Mouse (Mus musculus): Measurements from ENCODE around the gene Vipas39.
"Not testable (repeated sequence)": the region's sequence is repeated elsewhere in the genome, so short reads cannot be mapped to it uniquely, and the experiment has no call there.

Gene Vipas39

GRCm38 (mm10) chr12:87267682-87268081 lies 1.6 kb upstream of the Vipas39 start:
- no peak for DNase-seq (ENCODE audit: low read depth in 2 of 2, low spot score in 2 of 2)

- DNase-seq (ENCODE audit: low read depth in 2 of 2, low spot score in 2 of 2): no peak
Observed at GRCm38 (mm10) chr12:87266827-87267603, 959 bp upstream of the Vipas39 start.

- DNase-seq (ENCODE audit: low read depth in 2 of 2, low spot score in 2 of 2): no peak
Observed at GRCm38 (mm10) chr12:87265444-87265843, 612 bp downstream of the Vipas39 start.

- DNase-seq (ENCODE audit: low read depth in 2 of 2, low spot score in 2 of 2): no peak
Observed at GRCm38 (mm10) chr12:87260562-87260961, 5.5 kb downstream of the Vipas39 start.

GRCm38 (mm10) chr12:87256629-87257028 lies 9.4 kb downstream of the Vipas39 start:
- DNase-seq (ENCODE audit: low read depth in 2 of 2, low spot score in 2 of 2): no peak

GRCm38 (mm10) chr12:87253878-87254277 lies 12.2 kb downstream of the Vipas39 start:
- DNase-seq (ENCODE audit: low read depth in 2 of 2, low spot score in 2 of 2): no peak

GRCm38 (mm10) chr12:87250161-87250560 lies 15.9 kb downstream of the Vipas39 start:
- DNase-seq (ENCODE audit: low read depth in 2 of 2, low spot score in 2 of 2): no peak

GRCm38 (mm10) chr12:87238632-87239031 lies 27.4 kb downstream of the Vipas39 start, which contains the start of gene Noxred1:
TSS of gene Noxred1 (minus strand) at chr12:87238732.
- no peak for DNase-seq (ENCODE audit: low read depth in 2 of 2, low spot score in 2 of 2)

GRCm38 (mm10) chr12:87236882-87237483 lies 29.1 kb downstream of the Vipas39 start:
- no peak for DNase-seq (ENCODE audit: low read depth in 2 of 2, low spot score in 2 of 2)

GRCm38 (mm10) chr12:87230379-87230895 lies 35.6 kb downstream of the Vipas39 start:
- no peak for DNase-seq (ENCODE audit: low read depth in 2 of 2, low spot score in 2 of 2)

- DNase-seq (ENCODE audit: low read depth in 2 of 2, low spot score in 2 of 2): no peak
Observed at GRCm38 (mm10) chr12:87229633-87230032, 36.4 kb downstream of the Vipas39 start.

GRCm38 (mm10) chr12:87226801-87227200 lies 39.3 kb downstream of the Vipas39 start:
- no peak for DNase-seq (ENCODE audit: low read depth in 2 of 2, low spot score in 2 of 2)

GRCm38 (mm10) chr12:87224950-87225349 lies 41.1 kb downstream of the Vipas39 start:
- no peak for DNase-seq (ENCODE audit: low read depth in 2 of 2, low spot score in 2 of 2)

- no peak for DNase-seq (ENCODE audit: low read depth in 2 of 2, low spot score in 2 of 2)
Observed at GRCm38 (mm10) chr12:87219362-87219761, 46.7 kb downstream of the Vipas39 start.

GRCm38 (mm10) chr12:87217596-87217995 lies 48.5 kb downstream of the Vipas39 start:
- no peak for DNase-seq (ENCODE audit: low read depth in 2 of 2, low spot score in 2 of 2)

- no peak for DNase-seq (ENCODE audit: low read depth in 2 of 2, low spot score in 2 of 2)
Observed at GRCm38 (mm10) chr12:87216053-87216452, 50.0 kb downstream of the Vipas39 start.

- no peak for DNase-seq (ENCODE audit: low read depth in 2 of 2, low spot score in 2 of 2)
Observed at GRCm38 (mm10) chr12:87212844-87213606, 53.0 kb downstream of the Vipas39 start.

GRCm38 (mm10) chr12:87205789-87206188 lies 60.3 kb downstream of the Vipas39 start:
- DNase-seq (ENCODE audit: low read depth in 2 of 2, low spot score in 2 of 2): not testable (repeated sequence)

GRCm38 (mm10) chr12:87201694-87202093 lies 64.4 kb downstream of the Vipas39 start:
- no peak for DNase-seq (ENCODE audit: low read depth in 2 of 2, low spot score in 2 of 2)

- DNase-seq (ENCODE audit: low read depth in 2 of 2, low spot score in 2 of 2): peak; percentile 67 to 79
Observed at GRCm38 (mm10) chr12:87199973-87200586, 66.0 kb downstream of the Vipas39 start, which contains the start of gene Tmed8. TSS of gene Tmed8 (minus strand) at chr12:87200454.
